Mouse (Mus musculus) embryonic fibroblast, embryonic 13.5 days (primary cell): Measurements from ENCODE around the gene Gpr55. TPM values are rescaled to one million over a fixed set of nuclear protein-coding genes. Genes with fewer than 3 reads are reported as not detected.
A peak's percentile ranks its signal among the peaks of the same experiment; 100 is the strongest.

Source experiments
- H3K27ac ChIP-seq: 2 replicates; pipeline ENCODE4 v1.5.1; 2012; ENCODE audit warnings: low read length, control low read depth, inconsistent platforms; ENCODE audit not compliant: insufficient read depth
- H3K4me1 ChIP-seq: 2 replicates; pipeline ENCODE4 v1.6.1; 2011; ENCODE audit warnings: low read length; ENCODE audit not compliant: control insufficient read depth, insufficient read depth
- H3K4me3 ChIP-seq: 2 replicates; pipeline ENCODE4 v1.5.1; 2011; ENCODE audit warnings: mild to moderate bottlenecking, control low read depth, low read length; ENCODE audit not compliant: insufficient read depth
- CTCF ChIP-seq: IDR thresholded peaks from 2 replicates; pipeline ENCODE4 v1.5.1; 2011; ENCODE audit warnings: mild to moderate bottlenecking, control low read depth, low read length, moderate library complexity, borderline replicate concordance; ENCODE audit not compliant: insufficient read depth
- POLR2A ChIP-seq: IDR thresholded peaks from 2 replicates; pipeline ENCODE4 v1.6.1; 2011; ENCODE audit warnings: low read depth, mild to moderate bottlenecking, control low read depth, low read length, moderate library complexity
- polyA plus RNA-seq: library from polyadenylated mRNA; stranded (reverse); fragments of >200 nt; gene quantifications from 2 replicates; pipeline ENCODE4 v1.2.4, GENCODE M21; 2011; ENCODE audit warnings: low read depth; ENCODE audit not compliant: missing spikeins, insufficient read length

The Gpr55 gene
- polyA plus RNA-seq, 1 experiment = not detected

DNA sequence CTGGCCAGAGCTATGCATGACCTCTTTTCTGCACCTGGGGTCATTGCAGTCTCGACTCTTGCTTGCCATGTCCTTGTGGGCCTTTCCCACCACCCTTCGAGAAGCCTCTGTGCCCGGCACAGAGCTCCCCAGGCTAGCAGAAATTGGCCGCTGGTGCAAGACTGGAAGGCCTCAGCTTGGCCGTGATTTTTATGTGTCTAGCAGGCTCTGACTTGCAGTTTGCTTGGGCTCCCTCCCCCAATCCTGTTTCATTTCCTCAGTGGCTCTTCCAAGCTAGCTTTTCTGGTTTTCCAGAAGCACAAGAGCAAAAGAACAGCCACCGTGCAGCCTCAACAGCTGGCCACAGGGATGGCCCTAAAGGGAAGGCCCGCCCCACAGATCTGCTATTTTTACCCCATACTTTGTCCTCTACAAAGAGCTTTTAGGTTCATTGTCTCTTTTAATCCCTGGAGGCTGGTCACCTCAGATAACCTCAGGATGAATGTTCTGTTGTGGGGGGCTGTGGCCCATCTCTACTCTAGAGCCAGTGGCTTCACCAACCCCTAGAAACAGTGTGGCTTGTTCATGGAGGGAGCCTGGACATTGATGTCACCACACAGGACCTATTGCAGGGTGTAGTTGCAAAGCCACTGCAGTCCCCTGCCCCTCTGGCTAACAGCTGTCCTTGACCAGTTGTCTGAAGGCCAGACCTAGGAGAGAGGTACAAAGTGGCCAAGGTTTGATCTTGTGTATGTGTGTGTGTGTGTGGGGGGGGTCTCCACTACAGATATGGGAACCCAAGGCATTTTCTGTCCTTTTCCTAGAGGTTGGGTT lies 60.1 kb downstream of the Gpr55 start:
- TF ChIP-seq POLR2A = no peak
- TF ChIP-seq CTCF = no peak
- Histone ChIP-seq H3K4me3 (no peak overlapping the region), H3K4me1 (peaks cover 8% of the 10 kb centered on the region), H3K27ac (no peak overlapping the region)

DNA sequence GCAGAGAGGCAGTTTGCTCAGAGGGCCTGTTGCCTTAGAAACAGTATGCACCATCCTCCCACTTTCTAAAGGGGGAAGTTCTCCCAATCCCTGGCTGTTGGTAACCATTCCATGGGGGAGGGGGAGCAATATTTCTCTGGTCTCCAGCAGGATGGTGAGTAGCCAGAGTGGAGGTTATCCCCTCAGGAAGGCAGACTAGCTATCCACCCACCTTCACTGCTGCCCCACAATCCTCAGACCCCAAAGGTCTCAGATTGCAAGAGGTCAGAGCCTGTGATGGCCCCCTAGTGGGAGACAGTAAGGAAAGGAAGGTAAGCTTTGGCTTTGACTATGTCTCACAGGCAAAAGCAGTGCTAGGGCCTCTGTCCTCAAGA lies 61.4 kb downstream of the Gpr55 start:
- TF ChIP-seq CTCF = no peak
- no peak overlapping the region for H3K27ac ChIP-seq
- no peak overlapping the region for H3K4me3 ChIP-seq
- H3K4me1 ChIP-seq = peaks cover 8% of the 10 kb centered on the region

DNA sequence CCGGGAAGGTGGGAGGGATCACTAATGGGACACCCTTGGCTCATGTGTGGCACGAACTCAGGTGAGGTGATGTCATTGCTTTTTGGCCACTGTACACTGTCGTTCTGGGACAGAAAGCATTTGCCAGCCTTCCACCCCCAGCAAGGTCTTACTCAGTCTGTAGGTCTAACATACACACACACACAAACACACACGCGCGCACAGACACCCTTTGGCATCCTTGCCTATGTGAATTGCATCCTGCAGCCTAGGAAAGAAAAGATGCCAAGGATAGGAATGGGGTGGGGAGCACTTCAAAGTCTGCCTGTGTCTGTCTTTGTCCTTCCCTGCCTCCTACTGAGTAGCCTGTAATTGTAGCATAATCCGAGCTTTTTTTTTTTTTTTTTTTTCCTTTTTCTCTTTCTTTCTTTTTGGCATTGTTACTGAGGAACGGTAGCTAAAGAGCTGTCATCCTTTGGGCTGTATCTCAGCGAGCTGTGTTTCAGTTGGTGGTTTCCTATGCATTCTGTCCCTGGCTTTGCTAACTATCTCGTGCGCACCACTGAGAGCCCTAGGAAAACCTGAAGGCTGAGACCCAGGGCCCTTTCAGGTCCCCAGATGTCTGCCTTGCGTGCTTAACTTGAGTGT lies 61.9 kb downstream of the Gpr55 start:
- H3K4me3 ChIP-seq = no peak overlapping the region

DNA sequence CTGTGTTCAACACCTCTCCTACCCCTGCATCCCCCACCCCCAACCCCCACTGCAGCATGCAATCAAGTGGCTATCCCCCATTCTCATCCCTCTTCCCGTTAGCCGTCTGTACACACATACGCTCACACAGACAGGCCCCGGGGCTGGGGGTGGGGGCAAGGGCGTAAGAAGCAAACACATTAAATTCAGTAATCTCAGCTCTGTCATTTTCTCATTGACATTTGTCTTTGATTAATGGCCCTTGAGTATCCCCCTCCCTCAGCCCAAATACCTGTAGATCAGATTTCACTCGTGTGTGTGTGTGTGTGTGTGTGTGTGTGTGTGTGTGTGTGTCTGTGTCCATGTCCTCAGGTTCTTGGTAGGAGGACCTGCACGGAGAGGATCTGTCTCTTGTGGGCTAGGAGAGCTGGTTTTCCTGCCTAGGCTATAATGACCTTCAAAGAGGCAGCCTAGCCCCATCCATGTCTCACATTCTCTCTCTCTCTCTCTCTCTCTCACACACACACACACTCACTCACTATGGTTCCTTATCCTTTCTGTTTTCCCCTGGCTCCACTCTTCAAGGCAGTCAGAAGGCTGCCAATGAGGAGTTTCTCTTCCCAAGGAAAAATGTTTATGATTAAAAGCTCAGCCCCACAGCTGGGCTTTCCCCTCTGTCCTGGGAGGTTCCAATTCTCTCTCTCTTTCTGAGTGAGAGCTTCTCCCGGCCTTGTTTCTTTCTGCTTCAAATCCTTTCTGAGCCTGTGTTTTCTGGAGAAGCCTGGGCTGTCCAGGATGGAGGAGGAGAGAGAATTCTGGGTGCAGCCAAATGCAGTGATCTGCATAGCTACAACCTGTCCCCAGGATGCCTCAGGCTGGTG lies 62.7 kb downstream of the Gpr55 start:
- H3K27ac ChIP-seq = peak overlapping the region; percentile 6; the same call in 1 of the 2 replicates
- H3K4me3 ChIP-seq = no peak overlapping the region
- peaks cover 8% of the 10 kb centered on the region for H3K4me1 ChIP-seq
- no peak for TF ChIP-seq POLR2A
- TF ChIP-seq CTCF = no peak

More for the DNA sequence above, 61.9 kb downstream of the Gpr55 start:
- H3K27ac ChIP-seq = no peak overlapping the region
- H3K4me1 ChIP-seq = peaks cover 8% of the 10 kb centered on the region
- no peak for TF ChIP-seq POLR2A
- no peak for TF ChIP-seq CTCF

- no peak overlapping the region for H3K4me3 ChIP-seq
Measured at GRCm38 (mm10) chr1:85896781-85897700, 63.8 kb downstream of the Gpr55 start.

DNA sequence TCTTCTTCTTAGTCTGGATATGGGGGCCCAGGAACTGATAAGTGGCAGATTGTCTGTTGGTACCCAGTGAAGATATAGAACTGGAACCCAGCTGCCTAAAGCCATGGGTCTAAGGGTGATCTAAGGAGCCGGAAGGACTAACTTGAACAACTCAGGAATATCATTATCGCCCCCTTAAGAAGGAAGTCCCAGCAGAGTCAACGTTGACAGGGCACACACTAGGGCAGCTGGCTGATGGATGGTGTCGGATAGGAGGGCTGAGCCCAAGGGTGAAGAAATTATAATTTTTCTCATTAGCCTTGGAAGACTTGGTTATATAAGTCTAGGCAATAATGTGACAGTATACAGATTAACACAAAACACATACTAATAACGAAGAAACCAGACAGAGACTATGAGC lies 64.7 kb downstream of the Gpr55 start:
- H3K4me1 ChIP-seq = peaks cover 5% of the 10 kb centered on the region; the same call in 1 of the 2 replicates
- peak overlapping the region; percentile 96 for H3K4me3 ChIP-seq
- TF ChIP-seq CTCF (no peak), POLR2A (no peak)
- H3K27ac ChIP-seq = no peak overlapping the region

More at GRCm38 (mm10) chr1:85896781-85897700, 63.8 kb downstream of the Gpr55 start:
- H3K4me1 ChIP-seq = peaks cover 8% of the 10 kb centered on the region
- H3K27ac ChIP-seq = no peak overlapping the region
- no peak for TF ChIP-seq CTCF
- no peak for TF ChIP-seq POLR2A

GRCm38 (mm10) chr1:85895391-85895837 lies 65.4 kb downstream of the Gpr55 start:
- Histone ChIP-seq H3K4me3 (peak overlapping the region; percentile 96), H3K4me1 (peaks cover 5% of the 10 kb centered on the region; the same call in 1 of the 2 replicates), H3K27ac (peak overlapping the region; percentile 1)
- peak; percentile 61; the same call in 1 of the 2 replicates for TF ChIP-seq POLR2A
- TF ChIP-seq CTCF = no peak

DNA sequence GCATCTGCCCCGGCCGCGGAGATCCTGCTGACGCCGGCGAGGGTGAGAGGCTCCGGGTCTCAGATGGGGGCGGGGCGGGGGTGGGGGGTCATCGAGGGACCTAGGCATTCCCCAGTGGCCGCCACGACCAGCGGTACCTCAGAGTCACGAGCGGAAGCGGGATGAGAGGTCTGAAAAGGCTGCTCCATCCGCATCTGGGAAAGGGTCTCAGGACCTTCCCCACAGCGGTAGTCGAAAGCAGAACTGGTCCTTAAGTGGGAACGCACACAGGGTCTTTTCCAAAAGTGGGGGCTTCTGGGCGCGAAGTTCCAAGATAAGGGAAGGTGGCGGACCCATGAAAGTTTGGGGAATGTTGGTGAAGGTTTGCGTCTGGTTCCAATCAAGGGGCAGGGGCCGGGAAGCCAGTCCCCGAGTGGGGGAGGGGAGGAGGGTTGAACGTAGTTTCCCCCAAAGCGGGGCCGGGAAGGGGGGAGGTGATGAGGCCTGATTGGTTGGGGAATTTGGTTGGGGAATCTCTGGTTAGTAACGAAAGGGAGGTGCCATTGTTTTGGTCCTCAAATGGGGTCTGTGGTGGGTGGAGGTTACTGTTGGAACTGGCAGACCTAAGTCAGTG lies 66.0 kb downstream of the Gpr55 start:
- peak overlapping the region; percentile 96 for H3K4me3 ChIP-seq
- peak overlapping the region; percentile 71 for H3K27ac ChIP-seq
- peaks cover 5% of the 10 kb centered on the region; the same call in 1 of the 2 replicates for H3K4me1 ChIP-seq
- TF ChIP-seq POLR2A (no peak), CTCF (no peak)
